8 mouse cellular contexts compared by ENCODE assay signal in genomic region chr6:136809673-136810072, GRCm38 (mm10). TPM values are rescaled to one million over a fixed set of nuclear protein-coding genes. Genes with fewer than 3 reads are reported as not detected.
DNase-seq lines count a peak whose midpoint lies in the region; ATAC-seq lines count a peak whose summit lies in the region.
"Had no signal": no experiment of that assay in that cellular context is flagged by ENCODE, and none has a peak within 500 bp of the region (broad histone marks: within the 10 kb centered on the region; RNA-seq: fewer than 3 reads in every experiment).

No protein-coding gene starts in this region.

- 59% methylated on average over 13 of the region's 13 CpGs for WGBS in lung, embryonic 15.5 days
- WGBS in embryonic facial prominence, embryonic 13.5 days: 67% methylated on average over 13 of the region's 13 CpGs
- 63% methylated on average over 13 of the region's 13 CpGs for WGBS in intestine, embryonic 15.5 days
- WGBS in neural tube, embryonic 14.5 days: 79% methylated on average over 13 of the region's 13 CpGs

- H3K27me3 ChIP-seq in lung, embryonic 15.5 days: no peaks in the 10 kb centered on the region
- H3K27me3 ChIP-seq in embryonic facial prominence, embryonic 13.5 days: no peaks in the 10 kb centered on the region
- no peaks in the 10 kb centered on the region for H3K27me3 ChIP-seq in intestine, embryonic 15.5 days (replicated peaks)
- no peaks in the 10 kb centered on the region for H3K27me3 ChIP-seq in neural tube, embryonic 14.5 days (ENCODE audit: control insufficient read depth, insufficient read depth, low read length)

- ATAC-seq in lung, embryonic 15.5 days (ENCODE audit: borderline replicate concordance, extremely low read depth, low FRiP score, low TSS enrichment): no peak
- ATAC-seq in embryonic facial prominence, embryonic 13.5 days (ENCODE audit: insufficient number of reproducible peaks, insufficient read depth, low FRiP score, low TSS enrichment, low read depth): no peak
- no peak for ATAC-seq in intestine, embryonic 15.5 days
- ATAC-seq in neural tube, embryonic 14.5 days (ENCODE audit: low read depth): no peak

- peak overlapping the region; percentile 92 for H3K4me2 ChIP-seq in lung, embryonic 15.5 days
- peak overlapping the region; percentile 96 for H3K4me2 ChIP-seq in embryonic facial prominence, embryonic 13.5 days
- H3K4me2 ChIP-seq in intestine, embryonic 15.5 days (replicated peaks): peak overlapping the region; percentile 88
- H3K4me2 ChIP-seq in neural tube, embryonic 14.5 days (ENCODE audit: low read depth, low read length): peak overlapping the region; percentile 94; the same call in 1 of the 2 replicates

- H3K4me3 ChIP-seq in lung, embryonic 15.5 days: peak overlapping the region; percentile 89
- H3K4me3 ChIP-seq in embryonic facial prominence, embryonic 13.5 days: peak overlapping the region; percentile 87
- H3K4me3 ChIP-seq in intestine, embryonic 15.5 days (replicated peaks): peak overlapping the region; percentile 91
- no peak overlapping the region for H3K4me3 ChIP-seq in neural tube, embryonic 14.5 days (ENCODE audit: low read depth, low read length)

- H3K9me3 ChIP-seq in lung, embryonic 15.5 days: no peaks in the 10 kb centered on the region
- H3K9me3 ChIP-seq in embryonic facial prominence, embryonic 13.5 days: no peaks in the 10 kb centered on the region
- no peaks in the 10 kb centered on the region for H3K9me3 ChIP-seq in intestine, embryonic 15.5 days
- H3K9me3 ChIP-seq in neural tube, embryonic 14.5 days (ENCODE audit: control insufficient read depth, low read length): no peaks in the 10 kb centered on the region

- H3K36me3 ChIP-seq in lung, embryonic 15.5 days: peaks cover 31% of the 10 kb centered on the region
- peaks cover 29% of the 10 kb centered on the region for H3K36me3 ChIP-seq in embryonic facial prominence, embryonic 13.5 days
- H3K36me3 ChIP-seq in intestine, embryonic 15.5 days: peaks cover 7% of the 10 kb centered on the region
- H3K36me3 ChIP-seq in neural tube, embryonic 14.5 days (ENCODE audit: control insufficient read depth, insufficient read depth, low read length): peaks cover 10% of the 10 kb centered on the region; the same call in 1 of the 2 replicates

- no peak overlapping the region for H3K27ac ChIP-seq in lung, embryonic 15.5 days
- no peak overlapping the region for H3K27ac ChIP-seq in embryonic facial prominence, embryonic 13.5 days
- H3K27ac ChIP-seq in intestine, embryonic 15.5 days: no peak overlapping the region
- no peak overlapping the region for H3K27ac ChIP-seq in neural tube, embryonic 14.5 days (ENCODE audit: low read depth, low read length)

- DNase-seq in lung, postnatal 25 days (ENCODE audit: low spot score): no peak
- no peak for DNase-seq in spleen, postnatal 10 days (ENCODE audit: low spot score in 2 of 2)
- no peak for DNase-seq in cerebellum, postnatal 4 days (ENCODE audit: low spot score in 2 of 2)
- DNase-seq: left cerebral cortex, postnatal 4 days had no signal

- H3K4me1 ChIP-seq in lung, embryonic 15.5 days: peaks cover 27% of the 10 kb centered on the region
- H3K4me1 ChIP-seq in embryonic facial prominence, embryonic 13.5 days: peaks cover 19% of the 10 kb centered on the region
- H3K4me1 ChIP-seq in intestine, embryonic 15.5 days (replicated peaks): peaks cover 19% of the 10 kb centered on the region
- H3K4me1 ChIP-seq in neural tube, embryonic 14.5 days (ENCODE audit: control insufficient read depth, insufficient read depth, low read length): peaks cover 18% of the 10 kb centered on the region

- peak overlapping the region; percentile 71 for H3K9ac ChIP-seq in lung, embryonic 15.5 days
- H3K9ac ChIP-seq in embryonic facial prominence, embryonic 13.5 days: peak overlapping the region; percentile 80
- peak overlapping the region; percentile 78; the same call in 1 of the 2 replicates for H3K9ac ChIP-seq in intestine, embryonic 15.5 days
- H3K9ac ChIP-seq in neural tube, embryonic 14.5 days (replicated peaks; ENCODE audit: low read depth, low read length): no peak overlapping the region

RNA-seq across cellular contexts. Expression of gene H2afj, which starts 1.6 kb away (rescaled TPM):
- 121 and 124 TPM in 2 replicates for polyA plus RNA-seq in lung, embryonic 15.5 days (2015; fragmentation: Nextera tagmentation; extraction: Ambion mirVana)
- polyA plus RNA-seq in embryonic facial prominence, embryonic 13.5 days (2015; fragmentation: Nextera tagmentation; extraction: Ambion mirVana): 120 and 127 TPM in 2 replicates
- 199 and 202 TPM in 2 replicates for polyA plus RNA-seq in intestine, embryonic 15.5 days (2015; fragmentation: Nextera tagmentation; extraction: Ambion mirVana)
- polyA plus RNA-seq in neural tube, embryonic 14.5 days (2014; fragmentation: Nextera tagmentation; extraction: Ambion mirVana): 92.1 and 103 TPM in 2 replicates

RNA-seq across cellular contexts. Expression of gene Hist4h4, which starts 5.5 kb away (rescaled TPM):
- polyA plus RNA-seq in lung, embryonic 15.5 days (2015; fragmentation: Nextera tagmentation; extraction: Ambion mirVana): 0.81 and 0.89 TPM in 2 replicates
- polyA plus RNA-seq in embryonic facial prominence, embryonic 13.5 days (2015; fragmentation: Nextera tagmentation; extraction: Ambion mirVana): 0.80 and 0.99 TPM in 2 replicates
- polyA plus RNA-seq in intestine, embryonic 15.5 days (2015; fragmentation: Nextera tagmentation; extraction: Ambion mirVana): 0.40 and 0.49 TPM in 2 replicates
- polyA plus RNA-seq in neural tube, embryonic 14.5 days (2014; fragmentation: Nextera tagmentation; extraction: Ambion mirVana): 0.50 and 0.56 TPM in 2 replicates

RNA-seq across cellular contexts. Expression of gene BC049715, which starts 17.8 kb away (rescaled TPM):
- 2.0 and 2.1 TPM in 2 replicates for polyA plus RNA-seq in lung, embryonic 15.5 days (2015; fragmentation: Nextera tagmentation; extraction: Ambion mirVana)
- 2.2 and 4.3 TPM in 2 replicates for polyA plus RNA-seq in embryonic facial prominence, embryonic 13.5 days (2015; fragmentation: Nextera tagmentation; extraction: Ambion mirVana)
- polyA plus RNA-seq in intestine, embryonic 15.5 days (2015; fragmentation: Nextera tagmentation; extraction: Ambion mirVana): 0.82 and 1.3 TPM in 2 replicates
- 1.1 and 1.8 TPM in 2 replicates for polyA plus RNA-seq in neural tube, embryonic 14.5 days (2014; fragmentation: Nextera tagmentation; extraction: Ambion mirVana)

RNA-seq across cellular contexts. Expression of gene Wbp11, which starts 18.4 kb away (rescaled TPM):
- polyA plus RNA-seq in lung, embryonic 15.5 days (2015; fragmentation: Nextera tagmentation; extraction: Ambion mirVana): 97.8 and 101 TPM in 2 replicates
- 110 and 112 TPM in 2 replicates for polyA plus RNA-seq in embryonic facial prominence, embryonic 13.5 days (2015; fragmentation: Nextera tagmentation; extraction: Ambion mirVana)
- 85.1 and 92.7 TPM in 2 replicates for polyA plus RNA-seq in intestine, embryonic 15.5 days (2015; fragmentation: Nextera tagmentation; extraction: Ambion mirVana)
- 72.3 and 80.2 TPM in 2 replicates for polyA plus RNA-seq in neural tube, embryonic 14.5 days (2014; fragmentation: Nextera tagmentation; extraction: Ambion mirVana)

RNA-seq across cellular contexts. Expression of gene Smco3, which starts 25.6 kb away (rescaled TPM):
- polyA plus RNA-seq in lung, embryonic 15.5 days (2015; fragmentation: Nextera tagmentation; extraction: Ambion mirVana): 2.5 and 2.9 TPM in 2 replicates
- polyA plus RNA-seq in embryonic facial prominence, embryonic 13.5 days (2015; fragmentation: Nextera tagmentation; extraction: Ambion mirVana): 0.98 and 2.6 TPM in 2 replicates
- polyA plus RNA-seq in intestine, embryonic 15.5 days (2015; fragmentation: Nextera tagmentation; extraction: Ambion mirVana): 2.3 and 3.4 TPM in 2 replicates
- polyA plus RNA-seq in neural tube, embryonic 14.5 days (2014; fragmentation: Nextera tagmentation; extraction: Ambion mirVana): 1.6 and 2.5 TPM in 2 replicates
